Mouse (Mus musculus) cerebellum, adult 18-20 months (tissue): ENCODE measurements around the gene Leo1.

Source experiments
- DNase-seq, 2 experiments: peaks; one replicate each; pipeline ENCODE4 v3.0.0; 2021

Gene Leo1

DNA sequence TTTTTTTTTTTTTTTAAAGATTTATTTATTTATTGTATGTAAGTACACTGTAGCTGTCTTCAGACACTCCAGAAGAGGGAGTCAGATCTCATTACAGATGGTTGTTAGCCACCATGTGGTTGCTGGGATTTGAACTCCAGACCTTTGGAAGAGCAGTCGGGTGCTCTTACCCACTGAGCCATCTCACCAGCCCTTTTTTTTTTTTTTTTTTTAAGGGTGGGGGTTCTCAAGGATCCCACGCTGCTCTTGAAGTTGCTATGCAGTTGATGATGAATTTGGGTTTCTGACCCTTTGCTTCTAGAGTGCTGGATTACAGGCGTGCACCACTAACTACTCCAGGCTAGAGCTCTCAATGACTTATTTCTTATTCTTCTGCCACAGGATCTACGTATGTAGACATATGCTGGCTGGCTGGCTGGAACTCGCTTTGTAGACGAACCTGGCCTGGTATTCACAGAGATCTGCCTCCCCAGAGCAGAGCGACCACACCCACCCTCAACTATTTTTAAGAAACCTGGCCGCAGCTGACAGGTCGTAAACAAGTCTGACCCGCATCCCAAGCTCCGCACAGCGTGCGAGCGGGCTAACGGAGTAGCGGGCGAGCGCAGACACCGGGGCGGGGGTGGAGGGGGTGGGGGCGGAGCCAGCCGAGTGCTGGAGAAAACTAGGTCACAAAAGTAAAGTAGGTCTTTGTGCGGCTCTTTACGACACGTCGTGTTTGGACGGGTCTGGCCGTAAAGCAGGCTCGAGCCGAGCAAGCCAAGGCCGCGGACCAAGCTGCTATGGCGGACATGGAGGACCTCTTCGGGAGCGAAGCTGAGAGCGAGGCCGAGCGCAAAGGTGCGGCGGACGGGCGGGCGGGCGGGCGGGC is at the start of gene Leo1:
Gene Leo1, plus strand, starts transcription at position 729 of the 871 bp plus-strand sequence.
- peak; percentile 93 to 94 for DNase-seq

DNA sequence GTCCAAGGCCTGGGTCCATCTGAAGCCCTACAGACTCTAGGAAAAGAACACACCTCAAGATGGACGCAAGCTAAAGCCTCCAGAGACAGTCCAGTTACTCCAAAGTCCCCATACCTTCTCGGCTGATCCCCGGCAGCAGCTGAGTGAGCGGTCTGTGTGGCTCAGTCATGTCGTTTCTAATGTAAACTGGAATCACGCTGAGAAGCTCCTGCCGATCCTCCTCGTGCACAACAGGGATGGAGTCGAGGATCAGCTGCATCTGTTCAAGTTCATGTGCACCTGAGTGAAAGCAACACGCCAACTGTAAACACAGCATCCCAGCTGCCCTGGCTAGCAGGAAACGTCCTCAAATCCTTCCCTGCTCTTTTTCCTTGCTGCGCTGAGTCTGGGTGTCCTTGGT is 48.1 kb upstream of the Leo1 start:
- DNase-seq, result no peak

DNA sequence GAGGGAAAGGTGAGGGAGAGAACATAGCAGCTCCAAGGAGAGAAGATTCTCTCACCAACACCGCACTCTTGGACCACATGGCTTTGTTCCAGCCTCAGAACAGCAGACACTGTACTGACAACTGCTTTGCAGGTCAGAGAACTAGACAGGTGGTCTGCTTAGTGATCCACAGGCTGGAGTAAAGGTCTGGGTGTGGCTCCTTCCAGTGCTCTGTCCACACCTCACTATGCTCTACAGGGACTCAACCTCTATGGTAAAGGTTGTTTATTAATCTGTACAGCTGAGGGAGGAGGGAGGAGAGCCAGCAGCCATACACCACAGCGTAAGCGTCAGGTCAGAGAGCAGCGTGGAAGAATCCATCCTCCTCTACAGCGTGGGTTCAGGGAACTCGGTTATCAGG is 45.4 kb upstream of the Leo1 start:
- no peak for DNase-seq

DNA sequence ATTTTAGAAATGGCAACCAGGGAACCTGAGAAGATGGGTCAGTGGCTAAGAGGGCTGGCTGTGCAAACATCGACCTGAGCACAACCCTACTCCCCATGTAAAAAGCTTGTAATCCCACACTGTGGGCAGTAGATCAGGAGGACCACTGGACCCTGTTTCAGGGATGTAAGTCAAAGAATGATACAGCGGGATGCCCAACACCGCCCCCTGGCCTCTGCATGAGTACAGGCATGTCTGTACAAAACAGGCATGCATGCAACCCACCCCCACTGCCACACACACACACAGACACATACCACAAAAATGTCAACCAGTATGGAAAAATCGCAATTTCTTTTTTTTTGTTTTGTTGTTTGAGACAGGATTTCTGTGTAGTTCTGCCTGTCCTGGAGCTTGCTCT is 42.3 kb upstream of the Leo1 start:
- DNase-seq, result no peak

DNA sequence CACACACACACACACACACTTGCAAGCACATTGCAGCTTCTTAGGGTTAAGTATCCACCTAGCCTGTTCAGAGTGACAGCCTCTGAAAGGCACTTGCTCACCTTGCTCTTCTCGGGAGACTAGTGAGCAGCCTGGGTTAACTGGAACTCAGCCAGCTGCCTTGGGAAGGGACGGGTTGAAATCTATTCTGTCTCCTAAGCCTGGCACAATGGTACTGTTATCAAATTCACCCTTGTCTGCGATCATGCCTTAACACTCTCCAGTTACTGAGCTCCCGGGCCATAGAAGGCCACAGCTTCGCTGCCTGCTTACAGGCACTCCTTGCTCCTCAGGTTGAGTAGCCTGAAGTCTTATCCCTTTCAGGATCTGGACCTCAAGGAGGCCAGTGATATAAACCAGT is 40.7 kb upstream of the Leo1 start:
- DNase-seq, result peak; percentile 44 to 45

DNA sequence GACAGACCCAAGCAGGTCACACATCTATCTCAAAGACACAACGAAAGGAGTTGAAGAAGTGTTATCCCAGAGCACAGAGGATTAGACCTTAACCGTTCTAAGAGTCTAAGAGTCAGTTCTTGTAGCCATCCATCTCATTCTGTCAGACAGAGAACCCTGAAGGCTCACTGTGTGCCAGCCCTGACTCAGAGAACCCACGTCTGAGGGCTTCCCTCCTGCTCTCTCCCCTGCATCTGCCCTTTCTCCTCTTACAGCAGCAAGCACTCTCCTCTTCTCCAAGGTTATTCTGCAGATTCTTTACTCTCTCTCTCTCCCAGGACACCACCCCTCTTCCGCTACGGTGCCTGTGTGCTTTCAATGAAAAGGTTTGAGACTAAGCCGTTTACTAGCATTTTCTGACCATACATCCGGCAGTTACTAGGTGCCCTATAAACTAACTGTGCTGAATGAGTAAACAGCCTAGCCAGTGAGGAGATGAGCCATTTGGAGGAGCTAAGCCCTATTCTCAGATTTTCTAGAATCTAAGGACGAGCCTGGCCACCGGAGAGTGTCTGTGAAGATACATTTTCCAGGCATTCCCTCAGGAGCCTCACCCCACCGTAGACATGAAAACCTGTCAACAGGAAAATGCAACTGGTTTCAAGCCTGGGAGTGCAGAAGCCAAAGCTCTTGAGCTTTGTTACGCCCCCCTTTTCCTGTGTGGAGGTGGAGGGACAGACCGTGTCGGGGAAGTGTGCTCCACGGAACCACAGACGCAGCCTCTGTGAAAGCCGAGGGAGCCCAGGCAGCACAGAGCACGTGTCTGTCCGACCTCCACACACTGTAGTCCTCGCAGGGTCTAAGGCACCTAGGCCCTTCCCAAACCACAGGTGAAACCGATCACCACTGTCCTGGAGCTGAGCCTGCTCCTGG is 39.5 kb upstream of the Leo1 start:
- DNase-seq, result no peak

DNA sequence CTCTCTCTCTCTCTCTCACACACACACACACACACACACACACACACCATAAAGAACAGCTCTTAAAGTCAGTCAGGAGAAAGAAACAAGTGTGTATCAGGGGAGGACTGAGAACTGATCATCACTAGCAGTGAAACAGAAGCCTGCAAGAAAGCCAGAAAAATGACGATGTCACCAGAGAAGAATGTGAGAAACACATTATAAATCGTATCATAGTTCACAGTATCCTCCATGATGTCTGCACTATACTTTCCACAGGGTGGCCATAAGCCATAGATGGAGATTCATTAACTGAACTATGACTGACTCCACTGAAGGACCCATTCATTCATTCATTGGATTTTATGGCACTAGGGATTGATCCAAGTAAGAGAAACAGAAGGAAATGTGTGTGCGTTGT is 37.8 kb upstream of the Leo1 start:
- no peak for DNase-seq

DNA sequence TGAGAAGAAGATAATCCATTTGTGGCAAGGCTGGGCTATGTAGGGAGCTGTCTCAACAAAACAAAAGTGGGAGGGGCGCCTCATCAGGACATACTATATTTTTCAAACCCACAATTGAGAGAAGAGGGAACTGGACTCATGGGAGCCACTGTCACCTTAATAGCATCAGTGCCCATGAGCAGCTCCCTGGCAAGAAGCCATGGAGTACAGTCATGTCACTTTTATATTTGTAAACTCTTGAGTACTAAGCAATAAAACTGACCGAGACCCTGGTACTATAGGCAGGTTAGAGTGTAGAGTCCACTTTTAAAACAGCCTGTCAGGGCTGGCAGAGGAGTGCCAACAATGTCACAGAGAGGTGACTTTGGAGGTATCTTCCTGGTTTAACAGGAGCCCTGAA is 35.2 kb upstream of the Leo1 start:
- DNase-seq, result no peak

DNA sequence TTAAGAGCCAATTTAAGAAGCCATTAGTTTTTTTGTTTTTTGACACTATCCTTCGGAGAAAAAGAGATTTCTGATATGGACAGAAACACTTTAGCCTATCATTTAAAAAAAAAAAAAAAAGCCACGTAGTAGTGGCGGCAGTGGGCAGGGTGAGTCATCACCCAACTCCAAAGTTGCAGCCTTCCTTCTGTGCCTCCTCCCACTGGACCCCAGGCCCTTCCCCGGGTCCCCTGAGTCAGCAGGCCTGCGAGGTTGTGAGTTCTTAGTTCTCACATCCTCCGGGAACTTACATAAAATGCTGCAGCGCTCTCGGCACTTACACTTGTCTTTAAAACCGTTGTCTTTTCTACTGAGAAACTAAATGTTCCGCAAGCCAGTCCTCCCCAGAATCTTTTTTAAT is 33.5 kb upstream of the Leo1 start:
- DNase-seq, result peak in 1 of 2 experiments; percentile 29

DNA sequence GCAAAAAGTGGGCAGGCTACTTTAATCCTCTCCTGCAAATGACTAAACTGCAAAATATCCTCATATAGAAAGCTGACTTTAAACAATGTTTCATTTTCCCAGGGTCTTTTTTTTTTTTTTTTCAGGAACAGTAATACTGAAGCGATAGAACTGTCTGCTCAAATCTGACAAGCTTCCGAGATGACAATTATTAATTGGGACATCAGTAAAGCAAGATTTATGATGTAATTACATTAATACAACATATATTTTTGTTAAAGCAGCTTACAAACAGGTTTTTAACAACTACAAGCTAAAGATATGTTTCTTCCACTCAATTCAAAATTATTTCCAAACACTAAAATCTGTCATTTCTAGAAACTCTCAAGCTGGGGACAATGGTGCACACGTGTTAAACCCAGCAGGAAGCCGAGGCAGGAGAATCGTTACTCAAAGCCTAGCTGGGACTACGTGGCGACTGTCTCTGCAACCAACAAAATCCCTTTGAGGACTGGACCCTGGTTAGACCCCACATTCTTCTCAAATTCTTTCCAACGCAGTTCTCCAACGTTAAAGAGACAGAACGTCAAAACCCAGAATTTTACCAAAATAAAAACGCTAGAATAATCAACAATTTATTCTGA is 33.0 kb upstream of the Leo1 start:
- peak in 1 of 2 experiments; percentile 40 for DNase-seq

DNA sequence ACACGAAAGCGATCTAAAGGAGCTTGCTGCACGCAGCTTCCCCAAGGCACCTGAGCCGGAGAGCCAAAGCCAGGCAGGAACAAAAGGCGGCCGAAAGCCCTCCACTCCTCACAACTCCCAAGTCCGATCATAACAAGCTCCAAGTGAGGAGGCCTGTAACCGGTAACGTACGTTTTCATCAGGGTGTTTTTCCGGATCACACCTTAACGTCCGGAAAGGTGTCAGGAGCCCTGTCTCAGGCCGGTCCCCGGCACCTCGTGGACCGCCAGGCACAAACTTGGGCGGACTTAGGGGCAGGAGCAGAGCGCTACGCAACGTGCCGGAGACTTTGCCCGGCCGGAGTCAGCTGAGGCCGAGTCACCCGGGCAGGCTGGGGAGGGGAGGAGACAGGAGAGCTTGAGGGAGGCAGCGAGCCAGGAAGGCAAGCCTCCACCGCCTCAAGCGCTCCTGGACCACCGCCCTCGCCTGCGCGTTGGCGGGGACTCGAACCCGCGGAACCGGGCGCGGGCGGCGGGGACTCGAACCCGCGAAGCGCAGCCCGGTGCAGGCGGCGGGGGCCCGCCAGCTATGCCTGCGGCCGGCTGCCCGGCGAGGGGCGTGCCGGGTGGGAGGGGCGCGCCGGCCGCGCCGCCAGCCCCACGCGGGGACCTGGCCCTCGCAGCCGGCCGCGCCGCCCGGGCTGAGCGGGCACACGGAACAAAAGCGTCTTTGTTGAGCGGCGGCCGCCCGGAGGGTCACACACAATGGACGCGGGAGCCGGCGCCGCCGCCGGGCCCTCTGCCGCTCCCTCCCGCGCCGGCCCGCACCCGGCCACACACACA is 32.1 kb upstream of the Leo1 start:
- DNase-seq, result peak in 1 of 2 experiments; percentile 68

DNA sequence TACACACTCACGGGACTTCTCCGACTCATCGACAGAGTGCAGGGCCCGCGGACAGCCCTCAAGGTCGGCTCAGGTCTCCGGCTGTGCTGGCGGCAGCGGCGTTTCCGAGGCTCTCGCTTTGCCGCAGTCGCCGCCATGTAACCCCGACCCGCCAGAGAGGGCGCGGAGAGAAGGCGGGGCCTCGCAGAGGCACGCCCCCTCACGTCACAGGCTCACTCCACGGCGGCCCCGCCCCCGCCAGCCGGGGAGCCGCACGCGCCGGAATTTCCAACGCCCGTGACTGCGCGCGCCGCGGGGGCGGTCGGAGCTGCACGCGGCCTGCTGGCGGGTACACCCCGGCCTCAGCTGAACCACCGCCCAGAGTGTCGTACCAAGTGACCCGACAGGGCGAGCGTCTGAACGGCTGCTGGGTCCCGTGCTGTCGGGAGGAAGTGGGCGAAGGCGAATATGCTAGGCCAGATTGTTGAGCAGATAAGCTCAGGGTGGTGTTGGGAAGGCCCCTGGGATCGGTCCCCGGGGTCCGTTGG is 31.4 kb upstream of the Leo1 start, which contains the start of gene Mapk6:
Gene Mapk6, minus strand, starts transcription at position 154 of the 527 bp plus-strand sequence.
- peak; percentile 93 to 100 for DNase-seq

DNA sequence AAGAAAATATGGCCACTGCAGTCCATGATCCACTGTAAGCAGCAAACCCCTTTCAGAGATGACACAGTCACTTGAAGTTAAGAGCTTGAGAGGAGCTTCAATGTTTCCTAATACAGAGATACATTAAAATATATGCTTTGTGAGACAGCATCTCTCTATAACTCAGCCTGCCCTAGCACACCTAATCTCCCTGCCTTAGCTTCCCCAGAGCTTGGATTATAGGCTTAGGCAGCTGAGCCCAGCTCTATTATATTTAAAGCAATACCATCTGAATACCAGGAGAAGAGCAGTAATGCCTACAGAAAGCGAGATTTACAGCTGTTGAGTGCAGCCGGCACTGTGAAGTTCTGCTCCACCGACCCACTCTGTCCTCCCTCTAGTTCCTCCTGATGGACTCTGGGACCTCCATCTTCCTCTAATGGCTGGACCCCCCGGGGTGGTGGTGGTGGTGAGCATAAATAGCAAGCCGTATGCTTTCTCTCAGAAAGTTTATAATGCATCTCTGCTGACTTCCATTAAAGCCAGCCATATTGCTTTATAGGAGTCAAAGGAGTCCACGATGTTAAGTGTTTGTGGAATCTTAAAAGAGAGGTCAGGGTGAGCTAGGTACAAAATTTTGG is 30.3 kb upstream of the Leo1 start:
- peak in 1 of 2 experiments; percentile 26 for DNase-seq

DNA sequence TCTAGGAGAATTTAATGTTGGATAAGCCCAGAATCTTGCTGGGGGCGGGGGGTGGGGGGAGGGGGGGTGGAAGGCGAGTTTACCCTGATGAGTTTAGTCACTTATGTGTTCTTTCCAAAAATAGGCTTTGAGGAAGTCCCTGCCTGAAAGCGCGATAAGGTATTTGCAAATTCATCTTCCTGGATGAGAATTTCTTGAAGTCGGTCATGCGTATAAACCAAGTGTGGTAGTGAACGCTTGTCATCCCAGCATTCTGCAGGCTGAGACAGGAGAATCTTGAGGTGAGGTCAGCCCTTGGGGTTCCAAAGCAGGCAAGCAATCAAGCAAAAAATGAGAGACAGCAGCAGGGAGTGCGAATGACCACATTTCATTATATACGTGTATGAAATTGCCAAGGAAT is 29.7 kb upstream of the Leo1 start:
- no peak for DNase-seq

DNA sequence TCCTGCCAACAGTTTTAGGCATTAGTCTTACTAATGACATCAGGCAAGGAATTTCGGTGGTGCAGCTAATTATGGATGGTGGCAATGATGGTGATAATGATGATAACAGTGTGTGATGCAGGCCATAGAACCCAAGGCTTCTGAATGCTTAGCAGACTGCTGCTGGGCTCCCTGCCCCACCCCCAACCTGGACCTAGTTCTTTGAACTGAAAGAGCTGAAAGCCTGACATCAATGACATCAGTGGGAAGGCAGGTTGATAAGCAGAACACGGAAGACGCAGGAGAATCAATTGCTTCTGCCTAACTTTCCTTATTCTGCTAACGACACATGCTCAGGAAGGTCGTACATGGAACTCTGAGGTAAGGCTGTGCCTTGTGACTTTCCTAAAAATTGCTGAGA is 28.1 kb upstream of the Leo1 start:
- DNase-seq, result no peak

DNA sequence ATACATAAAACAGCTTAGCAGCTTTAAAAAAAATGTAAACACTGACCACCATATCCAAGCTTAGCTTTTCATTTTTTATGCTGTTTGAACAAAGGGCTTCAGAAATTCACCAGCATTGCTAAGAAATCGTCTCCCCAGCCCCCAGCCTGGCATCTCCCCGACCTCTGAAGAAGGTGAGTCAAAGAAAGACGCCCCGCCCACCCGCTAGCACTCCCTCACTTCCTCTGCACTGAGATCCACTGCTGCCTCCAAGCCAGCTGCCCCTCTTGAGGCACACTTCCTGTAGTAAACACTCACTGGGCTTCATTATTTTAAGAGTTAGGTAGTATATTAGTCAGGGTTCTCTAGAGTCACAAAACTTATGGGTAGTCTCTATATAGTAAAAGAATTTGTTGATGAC is 27.1 kb upstream of the Leo1 start:
- no peak for DNase-seq

DNA sequence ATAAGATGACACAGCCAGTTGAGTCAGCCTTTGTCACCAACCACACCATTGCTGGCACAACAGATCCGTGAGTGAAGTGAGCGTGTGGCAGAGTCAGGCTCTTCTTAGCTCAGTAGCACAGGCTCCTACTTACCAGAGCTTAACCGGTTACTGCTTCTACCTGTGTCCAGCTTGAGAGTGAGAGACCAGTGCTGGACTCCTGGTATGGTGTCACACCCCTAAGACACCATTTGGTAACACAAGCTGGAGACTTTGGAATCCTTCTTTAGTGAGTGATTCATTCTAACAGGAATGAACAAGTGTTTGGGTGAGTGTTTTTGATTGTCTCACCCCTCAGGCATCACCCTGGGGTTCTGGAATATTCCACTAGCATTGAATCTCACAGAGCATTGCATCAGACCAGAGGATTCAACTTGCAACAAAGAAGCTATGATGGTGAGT is 19.1 kb upstream of the Leo1 start:
- DNase-seq, result no peak

DNA sequence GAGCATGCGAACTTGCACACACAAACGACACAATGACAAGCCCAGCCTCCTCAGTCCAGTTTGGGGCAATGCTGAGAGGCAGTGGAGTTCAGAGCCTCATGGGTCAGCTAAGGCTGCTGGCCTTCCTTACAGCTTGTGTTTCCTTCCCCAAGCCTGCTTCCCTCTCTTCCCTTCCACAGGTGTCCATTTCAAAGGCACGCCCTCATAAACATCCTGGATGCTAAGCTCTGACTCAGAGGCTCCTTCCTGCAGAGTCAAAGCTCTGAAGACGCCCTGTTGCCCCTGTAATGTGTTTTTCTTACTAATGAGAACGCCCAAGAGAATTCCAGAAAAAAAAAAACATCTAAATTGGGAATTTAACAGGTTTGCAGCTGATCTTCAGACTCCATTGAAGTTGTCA is 17.6 kb upstream of the Leo1 start:
- no peak for DNase-seq

DNA sequence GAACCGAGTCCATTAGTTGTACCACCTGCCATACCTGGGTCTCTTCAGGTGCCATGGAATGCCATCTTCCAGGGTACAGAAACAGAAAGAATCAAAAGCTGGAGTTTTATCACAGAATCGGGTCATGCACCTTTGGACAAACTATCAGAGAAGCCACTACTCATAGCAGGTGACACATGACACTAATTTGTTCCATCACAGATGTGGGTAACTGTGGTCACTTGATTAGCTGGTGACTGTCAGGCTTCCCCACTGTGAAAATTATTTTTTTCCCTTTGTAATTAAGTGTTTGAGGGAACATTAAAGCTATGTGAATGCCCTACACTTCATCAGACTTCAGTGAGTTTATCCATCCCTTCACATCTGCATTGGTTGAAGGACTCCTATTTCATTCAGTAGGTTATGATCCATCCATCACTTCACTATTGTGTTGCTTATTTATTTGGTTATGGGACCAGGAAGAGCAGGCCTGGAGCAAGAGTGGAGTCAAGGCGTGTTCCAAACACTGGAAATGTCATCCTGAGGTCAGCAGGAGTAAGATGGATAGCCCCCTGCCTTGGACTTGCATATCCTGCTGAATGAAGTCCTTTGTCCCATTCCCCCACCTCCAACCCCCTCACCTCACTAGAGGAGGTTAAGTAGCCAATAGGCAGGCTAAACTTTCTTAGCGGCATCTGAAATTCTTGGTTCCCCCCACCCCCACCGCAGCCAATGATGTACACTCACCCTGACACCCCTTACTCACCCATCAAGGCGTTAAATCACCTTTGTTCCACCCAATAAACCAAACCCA is 16.8 kb upstream of the Leo1 start:
- no peak for DNase-seq

DNA sequence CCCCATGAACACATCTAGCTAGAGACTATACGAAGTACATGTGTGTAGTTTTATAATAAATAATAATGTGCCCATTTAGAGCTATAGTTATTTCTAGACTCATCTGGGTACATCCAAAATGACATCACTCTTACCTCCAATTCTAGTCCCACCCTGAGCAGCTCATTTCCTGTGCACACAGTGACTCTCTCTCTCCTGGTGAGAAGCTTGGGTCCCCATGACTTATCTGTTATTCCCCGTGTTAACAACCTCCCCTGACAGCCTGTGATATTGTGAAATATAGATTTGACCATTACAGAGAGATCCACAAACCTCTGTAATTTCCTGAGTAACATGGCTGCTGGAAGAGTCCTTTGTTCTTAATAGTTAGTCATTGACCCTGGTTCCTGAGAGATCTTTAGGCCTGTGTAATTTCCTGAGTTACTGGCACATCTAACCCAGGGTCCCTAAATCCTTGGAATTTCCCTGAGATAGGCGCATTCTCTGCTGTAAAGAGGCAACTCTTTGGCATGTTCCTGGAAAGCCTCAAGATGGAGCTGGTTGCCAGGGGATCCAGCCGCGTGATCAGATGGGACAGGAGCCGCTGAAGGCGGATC is 15.4 kb upstream of the Leo1 start:
- DNase-seq, result no peak
